Mouse (Mus musculus) left cerebral cortex, postnatal 14 days (tissue): Measurements from ENCODE around the gene Prss54. TPM values are rescaled to one million over a fixed set of nuclear protein-coding genes. Genes with fewer than 3 reads are reported as not detected.
A peak's percentile ranks its signal among the peaks of the same experiment; 100 is the strongest.
"Not testable (repeated sequence)": the region's sequence is repeated elsewhere in the genome, so short reads cannot be mapped to it uniquely, and the experiment has no call there.

Source experiments
- DNase-seq, 2 experiments: peaks; one replicate each; pipeline ENCODE4 v3.0.0; 2021 to 2022; ENCODE audit warnings: low spot score in 2 of 2, mixed read lengths in 1 of 2
- intact Hi-C: fragments of 180-260 bp; cut with DNase I; formaldehyde crosslinking; loops from one replicate; pipeline ENCODE4 v1.15.1; 2025
- long read RNA-seq, 2 experiments: library from polyadenylated mRNA; stranded (forward); transcript quantifications; one replicate each; pipeline ENCODE4 v2.0.0; 2021
- total RNA-seq, 2 experiments: library from RNA; stranded (reverse); gene quantifications; 2 replicates each; pipeline ENCODE4 v1.2.3; 2021

Gene Prss54
- under 1 TPM; 0.31 to 0.38 TPM for total RNA-seq
- long read RNA-seq, experiment 1, result 0 reads
- long read RNA-seq, experiment 2, result 0 reads

- DNase-seq, result no peak
- intact Hi-C loops, result no loop called here
These were observed at the start of gene Prss54 for GRCm38 (mm10) chr8:95576240-95576639. TSS of gene Prss54 (minus strand) at chr8:95576340.

DNA sequence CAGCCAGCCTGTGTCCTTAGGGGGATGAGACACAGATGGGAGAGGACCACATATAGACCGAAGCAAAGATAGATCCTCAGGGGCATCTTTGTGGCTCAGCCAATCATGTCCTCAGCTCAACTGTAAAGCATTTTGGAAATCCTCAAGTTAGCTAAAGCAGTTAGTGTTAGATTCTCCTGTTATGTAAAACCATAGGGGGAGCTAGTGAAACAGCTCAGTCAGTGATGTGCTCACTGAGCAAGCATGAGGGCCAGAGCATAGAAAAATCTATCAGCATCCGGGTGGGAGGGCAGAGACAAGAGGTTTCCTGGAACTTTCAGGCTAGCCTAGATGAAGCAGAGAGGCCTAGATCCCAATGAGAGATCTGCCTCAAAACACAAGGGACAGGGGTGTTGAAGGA is 48.7 kb upstream of the Prss54 start:
- intact Hi-C loops, result no loop called here
- peak in 1 of 2 experiments; percentile 43 for DNase-seq

- no peak for DNase-seq
- intact Hi-C loops, result no loop called here
These were observed 43.9 kb upstream of the Prss54 start for GRCm38 (mm10) chr8:95620046-95620445.

DNA sequence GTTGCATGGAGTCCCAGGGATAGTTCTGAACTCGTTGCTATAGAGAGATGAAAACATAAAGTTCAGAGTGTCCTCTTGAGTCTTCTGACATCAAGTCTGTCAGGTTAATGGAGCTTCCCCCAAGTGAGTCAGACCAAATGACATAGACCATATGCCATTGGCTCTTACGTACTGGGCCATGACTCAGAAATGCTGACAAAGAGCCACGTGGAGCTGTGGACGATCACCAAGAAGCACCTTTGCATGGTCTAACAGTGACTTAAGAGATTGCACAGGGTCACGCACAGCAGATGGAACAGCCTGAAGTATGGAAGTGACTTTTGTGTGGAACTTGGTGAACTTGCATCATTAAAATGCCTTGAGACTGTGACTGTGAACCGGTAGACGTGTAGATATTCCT is 40.2 kb upstream of the Prss54 start:
- intact Hi-C loops, result no loop called here
- no peak for DNase-seq

GRCm38 (mm10) chr8:95611769-95612168 is 35.6 kb upstream of the Prss54 start:
- intact Hi-C loops, result no loop called here
- DNase-seq, result no peak

DNA sequence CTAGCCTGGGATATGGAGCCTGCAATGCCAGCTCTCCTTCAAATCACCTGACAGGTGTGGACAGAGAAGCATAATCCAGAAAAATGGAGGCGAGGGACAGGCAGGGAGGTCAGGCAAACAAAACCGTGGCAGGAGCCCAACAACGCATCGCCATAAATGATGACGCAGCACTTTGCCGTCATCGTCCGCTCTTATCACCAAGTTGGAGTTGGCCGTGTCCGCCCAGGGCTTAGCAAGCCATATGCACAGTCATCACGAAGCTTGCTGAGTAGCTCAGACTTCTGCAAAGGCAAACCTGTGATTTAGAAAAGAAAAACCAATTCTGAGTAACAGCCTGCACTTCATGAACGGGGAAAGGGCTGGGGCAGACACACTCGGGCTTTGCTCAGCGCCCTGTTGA is 34.6 kb upstream of the Prss54 start:
- DNase-seq, result no peak
- intact Hi-C loops, result no loop called here

- intact Hi-C loops, result no loop called here
- no peak for DNase-seq
These were observed 33.3 kb upstream of the Prss54 start for GRCm38 (mm10) chr8:95609406-95609805.

- intact Hi-C loops, result no loop called here
- peak in 1 of 2 experiments; percentile 44 for DNase-seq
These were observed 31.1 kb upstream of the Prss54 start for GRCm38 (mm10) chr8:95607210-95607609.

GRCm38 (mm10) chr8:95606509-95606908 is 30.4 kb upstream of the Prss54 start:
- intact Hi-C loops, DNase-seq: not testable (repeated sequence)

- no peak for DNase-seq
- intact Hi-C loops, result loop anchor here (5.0 kb wide), 1 partner anchor 235 kb away; no protein-coding TSS in a partner anchor
These were observed 26.0 kb upstream of the Prss54 start for GRCm38 (mm10) chr8:95602168-95602567.

DNA sequence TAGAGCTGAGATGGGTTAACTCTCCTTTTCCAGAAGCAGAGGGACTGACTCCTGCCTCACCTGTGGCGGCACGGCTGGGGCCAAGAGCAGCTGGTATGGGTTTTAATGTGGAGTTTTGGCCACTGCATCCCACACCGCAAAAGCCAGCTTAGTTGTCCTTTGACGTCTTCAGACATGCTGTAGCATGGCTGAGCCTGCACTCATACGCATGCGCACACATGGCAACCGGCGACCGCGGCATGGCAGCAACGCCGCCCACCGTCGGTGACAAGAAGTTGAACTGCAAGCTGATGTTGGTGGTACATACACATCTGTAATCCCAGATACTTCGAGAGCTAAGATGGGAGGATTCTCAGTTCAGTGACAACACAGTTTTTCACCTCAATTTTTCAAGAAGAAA is 25.2 kb upstream of the Prss54 start:
- no peak for DNase-seq
- intact Hi-C loops, result loop anchor here (2.0 to 5.0 kb wide), 2 partner anchors 95 to 236 kb away; no protein-coding TSS in a partner anchor

DNA sequence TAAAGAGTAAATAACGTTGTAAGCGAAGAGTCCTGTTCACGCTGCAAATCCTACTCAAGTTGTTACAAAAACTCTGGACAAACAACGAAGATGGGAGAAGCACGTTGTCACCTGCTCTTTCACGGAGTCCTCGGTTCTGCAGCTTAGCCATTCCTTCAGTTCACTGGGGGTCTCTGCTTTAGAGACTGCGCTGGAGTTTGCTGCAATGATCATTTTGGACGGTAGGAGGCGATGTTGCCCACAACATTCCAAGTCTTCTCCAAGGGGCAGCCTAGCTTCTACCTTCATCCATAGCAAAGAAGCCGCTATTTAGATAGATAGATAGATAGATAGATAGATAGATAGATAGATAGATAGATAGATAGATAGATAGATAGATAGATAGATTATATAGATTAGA is 23.7 kb upstream of the Prss54 start:
- peak; percentile 75 to 83 for DNase-seq
- intact Hi-C loops, result loop anchor here (2.0 to 5.0 kb wide), 3 partner anchors 97 to 253 kb away; no protein-coding TSS in a partner anchor

GRCm38 (mm10) chr8:95596841-95597241 is 20.7 kb upstream of the Prss54 start:
- no peak for DNase-seq
- intact Hi-C loops, result loop anchor here (5.0 kb wide), 1 partner anchor 250 kb away; no protein-coding TSS in a partner anchor

- intact Hi-C loops, result loop anchor here (5.0 kb wide), 1 partner anchor 248 kb away; no protein-coding TSS in a partner anchor
- DNase-seq, result no peak
These were observed 19.0 kb upstream of the Prss54 start for GRCm38 (mm10) chr8:95595131-95595530.

DNA sequence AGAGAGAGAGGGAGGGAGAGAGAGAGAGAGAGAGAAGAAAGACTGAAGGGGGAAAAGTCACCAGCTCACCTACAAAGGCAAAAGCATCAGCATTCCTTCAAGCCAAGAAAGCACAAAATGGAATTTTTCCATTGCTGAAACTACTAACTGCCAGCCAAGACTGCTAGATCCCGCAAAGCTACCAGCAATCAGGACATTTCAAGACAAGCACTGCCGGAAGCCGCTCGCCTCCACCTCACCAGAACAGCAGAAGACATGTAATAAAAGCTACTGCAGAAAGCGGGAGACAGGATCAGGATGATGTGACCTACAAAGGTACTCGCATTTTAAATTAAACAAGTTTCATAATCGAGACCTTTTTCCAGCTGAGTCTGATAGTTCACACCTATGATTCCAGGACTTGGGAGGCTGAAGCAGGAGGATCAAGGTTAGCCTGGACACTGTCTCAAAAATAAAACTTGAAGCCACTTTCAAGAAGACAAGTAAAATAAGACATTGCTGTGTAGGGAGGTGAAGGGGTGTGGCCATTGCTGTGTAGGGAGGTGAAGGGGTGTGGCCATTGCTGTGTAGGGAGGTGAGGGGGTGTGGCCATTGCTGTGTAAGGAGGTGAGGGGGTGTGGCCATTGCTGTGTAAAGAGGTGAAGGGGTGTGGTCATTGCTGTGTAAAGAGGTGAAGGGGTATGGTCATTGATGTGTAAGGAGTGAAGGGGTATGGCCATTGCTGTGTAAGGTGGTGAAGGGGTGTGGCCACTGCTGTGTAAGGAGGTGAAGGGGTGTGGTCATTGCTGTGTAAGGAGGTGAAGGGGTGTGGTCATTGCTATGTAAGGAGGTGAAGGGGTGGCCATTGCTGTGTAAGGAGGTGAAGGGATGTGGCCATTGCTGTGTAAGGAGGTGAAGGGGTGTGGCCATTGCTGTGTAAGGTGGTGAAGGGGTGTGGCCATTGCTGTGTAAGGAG is 17.6 kb upstream of the Prss54 start:
- intact Hi-C loops, result no loop called here
- DNase-seq, result no peak

DNA sequence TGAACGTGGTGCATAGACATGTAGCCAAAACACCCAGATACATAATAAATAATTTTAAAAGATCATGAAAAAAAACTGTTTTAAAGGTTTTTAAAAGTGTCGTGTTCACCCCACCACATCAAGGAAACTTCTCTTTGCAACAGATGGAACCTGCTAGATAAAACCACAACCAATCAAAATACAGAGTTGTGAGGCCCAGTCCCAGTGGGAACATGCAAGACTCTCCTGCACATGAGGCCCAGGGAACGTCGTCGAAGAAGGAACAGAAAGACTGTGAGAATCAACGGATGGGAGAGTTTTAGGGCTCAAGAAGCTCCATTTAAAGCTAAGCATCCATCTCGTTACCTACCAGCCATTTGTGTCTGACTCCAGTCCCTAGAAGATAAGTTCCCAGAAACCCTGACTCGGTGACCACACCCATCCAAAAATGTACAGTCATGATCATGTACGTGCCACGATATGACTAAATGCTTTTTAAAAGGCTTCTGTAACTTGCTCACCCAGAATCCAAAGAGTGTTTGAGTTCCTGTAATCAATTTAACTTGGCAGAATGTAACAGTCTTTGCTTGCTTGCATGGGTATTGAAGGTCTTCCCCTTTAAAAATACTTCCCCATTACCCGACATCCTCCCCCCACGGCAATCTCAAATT is 16.1 kb upstream of the Prss54 start:
- DNase-seq, result no peak
- intact Hi-C loops, result no loop called here

DNA sequence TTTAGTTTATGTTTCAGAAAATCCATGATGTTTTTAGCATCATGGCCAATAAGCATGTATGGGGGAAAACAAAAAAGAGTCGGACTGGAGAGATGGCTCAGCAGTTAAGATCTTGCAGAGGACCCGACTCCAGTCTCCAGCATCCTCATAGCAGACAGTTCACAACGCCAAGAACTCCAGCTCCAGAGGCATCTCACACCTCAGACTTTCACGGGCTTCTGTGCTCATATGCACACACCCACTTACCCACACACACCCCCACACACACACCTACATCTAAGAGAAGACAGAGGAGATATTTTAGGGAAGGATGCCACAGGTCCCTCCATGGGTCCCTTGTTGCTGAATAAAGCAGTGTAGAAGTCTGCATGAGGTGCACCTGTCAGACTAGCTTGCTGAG is 14.4 kb upstream of the Prss54 start:
- intact Hi-C loops, result no loop called here
- no peak for DNase-seq

DNA sequence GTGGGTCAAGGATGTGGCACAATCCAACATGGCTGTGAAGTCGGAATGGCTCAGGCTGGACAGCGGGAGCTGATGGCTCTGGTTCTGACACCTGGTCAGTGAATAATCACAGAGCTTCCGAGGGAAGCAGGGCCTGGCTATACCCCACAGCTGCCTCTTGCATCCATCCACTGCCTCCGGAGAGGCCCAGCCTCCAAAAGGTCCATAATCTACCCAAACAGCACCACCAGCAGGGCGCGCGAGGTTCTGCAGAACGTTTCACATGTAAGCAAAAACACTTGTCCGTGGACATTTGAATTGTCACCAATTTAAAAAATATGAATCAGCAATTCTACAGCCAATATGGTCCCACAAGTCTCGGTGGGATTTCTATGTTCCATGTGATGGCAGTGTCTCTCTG is 13.1 kb upstream of the Prss54 start:
- intact Hi-C loops, result loop anchor here (5.0 kb wide), 1 partner anchor 47 kb away; no protein-coding TSS in a partner anchor
- DNase-seq, result no peak

GRCm38 (mm10) chr8:95587339-95587738 is 11.2 kb upstream of the Prss54 start:
- no peak for DNase-seq
- intact Hi-C loops, result loop anchor here (5.0 kb wide), 1 partner anchor 45 kb away; no protein-coding TSS in a partner anchor

- no peak for DNase-seq
- intact Hi-C loops, result no loop called here
These were observed 3.0 kb downstream of the Prss54 start for GRCm38 (mm10) chr8:95573146-95573545.
